Mouse (Mus musculus) liver (tissue): ENCODE results near the gene Hist1h2ae.
"Not testable (repeated sequence)": the region's sequence is repeated elsewhere in the genome, so short reads cannot be mapped to it uniquely, and the experiment has no call there.

Experiments used
- DNase-seq: peaks from one replicate; pipeline ENCODE4 v3.0.0-alpha.2; 2020; ENCODE audit warnings: mixed read lengths

The Hist1h2ae gene

GRCm38 (mm10) chr13:23561883-23562659, 8.9 kb downstream of the Hist1h2ae start, which contains the start of gene Hist1h3e:
Gene Hist1h3e (minus strand): TSS chr13:23562369.
- peak; percentile 93 for DNase-seq

GRCm38 (mm10) chr13:23561531-23561882, 9.5 kb downstream of the Hist1h2ae start:
- DNase-seq = not testable (repeated sequence)

- not testable (repeated sequence) for DNase-seq
Observed at GRCm38 (mm10) chr13:23560699-23561098, 10.3 kb downstream of the Hist1h2ae start.

GRCm38 (mm10) chr13:23556906-23557305, 14.1 kb downstream of the Hist1h2ae start:
- no peak for DNase-seq

GRCm38 (mm10) chr13:23555839-23556416, 15.1 kb downstream of the Hist1h2ae start:
- peak; percentile 79 for DNase-seq

- DNase-seq = peak; percentile 95
Observed at GRCm38 (mm10) chr13:23554925-23555838, 15.8 kb downstream of the Hist1h2ae start.

GRCm38 (mm10) chr13:23554393-23554792, 16.6 kb downstream of the Hist1h2ae start:
- DNase-seq = no peak

- DNase-seq = no peak
Observed at GRCm38 (mm10) chr13:23552962-23553361, 18.1 kb downstream of the Hist1h2ae start, which contains the start of gene Hist1h1d. Gene Hist1h1d (plus strand): TSS chr13:23553262.

GRCm38 (mm10) chr13:23551931-23552914, 18.8 kb downstream of the Hist1h2ae start:
- no peak for DNase-seq

GRCm38 (mm10) chr13:23551146-23551834, 19.7 kb downstream of the Hist1h2ae start, which contains the start of gene Hist1h4f:
Gene Hist1h4f (minus strand): TSS chr13:23551648.
- peak; percentile 92 for DNase-seq

GRCm38 (mm10) chr13:23550761-23551145, 20.3 kb downstream of the Hist1h2ae start:
- DNase-seq = no peak

GRCm38 (mm10) chr13:23546694-23547093, 24.3 kb downstream of the Hist1h2ae start:
- no peak for DNase-seq

GRCm38 (mm10) chr13:23544787-23545120, 26.3 kb downstream of the Hist1h2ae start:
- not testable (repeated sequence) for DNase-seq

GRCm38 (mm10) chr13:23543965-23544786, 26.8 kb downstream of the Hist1h2ae start, which contains the start of gene Hist1h3f:
Gene Hist1h3f (plus strand): TSS chr13:23544052.
- peak; percentile 81 for DNase-seq

GRCm38 (mm10) chr13:23542999-23543607, 27.9 kb downstream of the Hist1h2ae start, which contains the start of gene Hist1h2bh:
Gene Hist1h2bh (minus strand): TSS chr13:23543392.
- DNase-seq = peak; percentile 85

- not testable (repeated sequence) for DNase-seq
Observed at GRCm38 (mm10) chr13:23542225-23542980, 28.6 kb downstream of the Hist1h2ae start.

GRCm38 (mm10) chr13:23541497-23541896, 29.5 kb downstream of the Hist1h2ae start:
- DNase-seq = no peak

GRCm38 (mm10) chr13:23539821-23540220, 31.2 kb downstream of the Hist1h2ae start:
- not testable (repeated sequence) for DNase-seq

GRCm38 (mm10) chr13:23538249-23538648, 32.8 kb downstream of the Hist1h2ae start:
- DNase-seq = no peak
